In the genomic region with DNA sequence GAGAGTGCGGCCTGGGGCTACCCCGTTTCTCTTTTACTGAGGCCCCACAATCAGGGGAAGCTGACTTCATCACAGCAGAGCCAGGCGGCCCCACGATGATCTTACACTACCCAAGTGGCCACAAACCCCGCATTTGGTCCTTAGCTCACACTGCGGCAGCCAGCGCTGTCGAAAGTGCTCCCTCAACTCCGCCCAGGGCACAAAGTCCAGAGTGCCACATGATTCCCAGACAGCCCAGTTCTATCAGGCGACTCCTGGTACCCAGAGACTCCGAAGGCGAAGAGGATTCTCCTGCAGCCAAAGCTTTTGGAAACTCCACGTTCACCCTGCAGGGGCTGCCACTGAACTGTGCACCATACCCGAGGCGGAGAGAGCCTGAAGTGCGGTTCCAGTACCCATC, we compare ENCODE assay signal across 9 mouse cellular contexts. TPM values are rescaled to one million over a fixed set of nuclear protein-coding genes. Genes with fewer than 3 reads are reported as not detected.
DNase-seq lines count a peak whose midpoint lies in the region; ATAC-seq and TF ChIP-seq lines count a peak whose summit lies in the region.
"Had no signal": no experiment of that assay in that cellular context is flagged by ENCODE, and none has a peak within 500 bp of the region (broad histone marks: within the 10 kb centered on the region; RNA-seq: fewer than 3 reads in every experiment).

No protein-coding gene starts in this region.

- H3K27me3 ChIP-seq in heart, embryonic 10.5 days (ENCODE audit: insufficient read depth, poor library complexity, severe bottlenecking) = peaks cover 91% of the 10 kb centered on the region
- H3K27me3 ChIP-seq in forebrain, postnatal 0 days (ENCODE audit: insufficient read depth, low read length) = peaks cover 75% of the 10 kb centered on the region
- peaks cover 34% of the 10 kb centered on the region for H3K27me3 ChIP-seq in midbrain, postnatal 0 days (ENCODE audit: insufficient read depth, low read length)

- H3K4me2 ChIP-seq in forebrain, postnatal 0 days (ENCODE audit: low read depth) = no peak overlapping the region
- peak overlapping the region; percentile 29; the same call in 1 of the 2 replicates for H3K4me2 ChIP-seq in midbrain, postnatal 0 days (ENCODE audit: low read depth, low read length, poor library complexity, severe bottlenecking)
- H3K4me2 ChIP-seq: liver, embryonic 15.5 days had no signal

- peaks cover 27% of the 10 kb centered on the region for H3K4me1 ChIP-seq in heart, embryonic 10.5 days
- no peaks in the 10 kb centered on the region for H3K4me1 ChIP-seq in forebrain, postnatal 0 days (ENCODE audit: insufficient read depth)
- peaks cover 4% of the 10 kb centered on the region; the same call in 1 of the 2 replicates for H3K4me1 ChIP-seq in midbrain, postnatal 0 days (ENCODE audit: insufficient read depth, low read length)
- H3K4me1 ChIP-seq: liver, embryonic 15.5 days had no signal

- WGBS in heart, embryonic 10.5 days = 12% methylated on average over 16 of the region's 16 CpGs
- 10% methylated on average over 16 of the region's 16 CpGs for WGBS in forebrain, postnatal 0 days
- 23% methylated on average over 16 of the region's 16 CpGs for WGBS in midbrain, postnatal 0 days

- no peak for DNase-seq in heart, embryonic 10.5 days (ENCODE audit: low spot score)
- no peak for DNase-seq in heart, adult 18-20 months
- DNase-seq in forebrain, postnatal 0 days = no peak
- peak; percentile 48 for DNase-seq in kidney, postnatal 10 days
- no peak for DNase-seq in midbrain, postnatal 0 days (ENCODE audit: low spot score)
- no peak for DNase-seq in spleen, postnatal 10 days (ENCODE audit: low spot score in 2 of 2)
- DNase-seq in left cerebral cortex, postnatal 14 days (ENCODE audit: low spot score in 2 of 2) = no peak
- no peak for DNase-seq in thymus, postnatal 10 days (ENCODE audit: low spot score in 2 of 2)

- no peak overlapping the region for H3K27ac ChIP-seq in heart, embryonic 10.5 days
- H3K27ac ChIP-seq in forebrain, postnatal 0 days (ENCODE audit: low read depth, low read length) = no peak overlapping the region
- H3K27ac ChIP-seq in midbrain, postnatal 0 days (ENCODE audit: low read depth, low read length) = no peak overlapping the region
- H3K27ac ChIP-seq: liver, embryonic 15.5 days had no signal

- intact Hi-C loops in left cerebral cortex, postnatal 14 days (cut with DNase I) = no loop called here

- peak overlapping the region; percentile 46 for H3K4me3 ChIP-seq in heart, embryonic 10.5 days
- no peak overlapping the region for H3K4me3 ChIP-seq in forebrain, postnatal 0 days (ENCODE audit: low read depth, low read length)
- H3K4me3 ChIP-seq in midbrain, postnatal 0 days (ENCODE audit: low read depth, low read length) = no peak overlapping the region; the same call in 1 of the 2 replicates
- H3K4me3 ChIP-seq: liver, embryonic 15.5 days had no signal

- no peaks in the 10 kb centered on the region for H3K9me3 ChIP-seq in heart, embryonic 10.5 days
- H3K9me3 ChIP-seq in forebrain, postnatal 0 days (ENCODE audit: low read length) = no peaks in the 10 kb centered on the region
- no peaks in the 10 kb centered on the region for H3K9me3 ChIP-seq in midbrain, postnatal 0 days (ENCODE audit: low read length)
- H3K9me3 ChIP-seq: liver, embryonic 15.5 days had no signal

- no peaks in the 10 kb centered on the region for H3K36me3 ChIP-seq in heart, embryonic 10.5 days
- H3K36me3 ChIP-seq in forebrain, postnatal 0 days (ENCODE audit: insufficient read depth) = no peaks in the 10 kb centered on the region
- no peaks in the 10 kb centered on the region for H3K36me3 ChIP-seq in midbrain, postnatal 0 days (ENCODE audit: insufficient read depth, low read length)
- H3K36me3 ChIP-seq: liver, embryonic 15.5 days had no signal

- H3K9ac ChIP-seq in forebrain, postnatal 0 days = no peak overlapping the region
- no peak overlapping the region for H3K9ac ChIP-seq in midbrain, postnatal 0 days (replicated peaks; ENCODE audit: low read length, poor library complexity, severe bottlenecking)
- H3K9ac ChIP-seq: liver, embryonic 15.5 days had no signal

- no peak for ATAC-seq in forebrain, postnatal 0 days
- no peak for ATAC-seq in midbrain, postnatal 0 days (ENCODE audit: low FRiP score)

- TF ChIP-seq CTCF in forebrain, postnatal 0 days (IDR thresholded peaks at IDR 0.05; ENCODE audit: low read depth) = peak; percentile 9; the same call in 1 of the 2 replicates
- TF ChIP-seq CTCF in midbrain, postnatal 0 days (IDR thresholded peaks at IDR 0.05) = no peak

RNA-seq across cellular contexts. Expression of gene Irx6, which starts 4.3 kb away (rescaled TPM):
- polyA plus RNA-seq in heart, embryonic 10.5 days (2016; fragmentation: Nextera tagmentation; extraction: Ambion mirVana) = 2.9 and 4.9 TPM in 2 replicates
- not detected for total RNA-seq in heart, adult 18-20 months (2021)
- 0.46 and 1.4 TPM in 2 replicates for total RNA-seq in forebrain, postnatal 0 days (2014; rRNA removed)
- 0.11 and 0.68 TPM in 2 replicates for polyA plus RNA-seq in forebrain, postnatal 0 days (2015; fragmentation: Nextera tagmentation; extraction: Ambion mirVana)
- 4.4 and 6.6 TPM in 2 replicates for total RNA-seq in midbrain, postnatal 0 days (2014; rRNA removed)
- polyA plus RNA-seq in midbrain, postnatal 0 days (2015; fragmentation: Nextera tagmentation; extraction: Ambion mirVana) = 4.0 and 5.4 TPM in 2 replicates
- under 1 TPM; 0.11 to 0.23 TPM for total RNA-seq in left cerebral cortex, postnatal 14 days (2021)
- polyA plus RNA-seq: liver, embryonic 15.5 days had no signal
